Mouse (Mus musculus): Measurements from ENCODE around the gene Gm15107. TPM values are rescaled to one million over a fixed set of nuclear protein-coding genes. Genes with fewer than 3 reads are reported as not detected.
"Not testable (repeated sequence)": the region's sequence is repeated elsewhere in the genome, so short reads cannot be mapped to it uniquely, and the experiment has no call there.

The Gm15107 gene
- not detected in 2 replicates for polyA plus RNA-seq (2015; fragmentation: Nextera tagmentation; extraction: Ambion mirVana)

DNA sequence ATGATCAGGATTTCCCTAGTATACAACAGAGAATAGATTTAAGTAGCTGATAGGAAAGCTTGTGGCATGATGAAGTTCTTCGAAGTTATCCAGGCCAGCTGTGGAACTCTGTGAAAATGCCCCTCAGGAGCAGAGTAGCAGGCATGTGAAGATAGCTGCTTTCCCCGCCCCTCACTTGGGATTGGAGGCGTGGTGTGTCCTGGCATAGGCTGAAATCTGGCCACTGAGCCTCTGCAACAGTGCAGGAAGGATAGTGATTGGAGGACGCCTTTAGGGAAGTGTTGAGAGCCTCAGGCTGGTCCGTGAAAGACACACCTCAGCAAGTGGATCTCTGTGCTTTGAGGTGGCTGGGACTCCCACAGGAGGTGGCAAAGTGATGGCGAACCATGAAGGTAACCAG, at the start of gene Gm15107:
Gm15107 (plus strand) TSS at position 301 of the 400 bp plus-strand sequence.
- H3K4me1 ChIP-seq; H3K9me3 ChIP-seq; H3K4me3 ChIP-seq; ATAC-seq (ENCODE audit: insufficient number of reproducible peaks, insufficient read depth, low FRiP score, low TSS enrichment, low read depth); H3K36me3 ChIP-seq; H3K9ac ChIP-seq; H3K27me3 ChIP-seq; H3K27ac ChIP-seq; H3K4me2 ChIP-seq: not testable (repeated sequence)
- 81% methylated on average over 1 of the region's 6 CpGs for WGBS

Other genes starting within 250 kb of the Gm15107 start
- not detected in 2 replicates for gene Gm15080, start 187.7 kb upstream of the Gm15107 start, polyA plus RNA-seq (2015; fragmentation: Nextera tagmentation; extraction: Ambion mirVana)